Mouse (Mus musculus) CD8-positive naive resting alpha-beta T cell, adult 2 months (primary cell): ENCODE data around the gene Acadm.

Experiments used
- DNase-seq, 2 experiments: peaks; one replicate each; pipeline ENCODE4 v3.0.0; 2022; ENCODE audit warnings: low read depth in 2 of 2, low spot score in 2 of 2

The Acadm gene

GRCm38 (mm10) chr3:153941613-153942012, 2.8 kb downstream of the Acadm start:
- DNase-seq, result no peak

DNA sequence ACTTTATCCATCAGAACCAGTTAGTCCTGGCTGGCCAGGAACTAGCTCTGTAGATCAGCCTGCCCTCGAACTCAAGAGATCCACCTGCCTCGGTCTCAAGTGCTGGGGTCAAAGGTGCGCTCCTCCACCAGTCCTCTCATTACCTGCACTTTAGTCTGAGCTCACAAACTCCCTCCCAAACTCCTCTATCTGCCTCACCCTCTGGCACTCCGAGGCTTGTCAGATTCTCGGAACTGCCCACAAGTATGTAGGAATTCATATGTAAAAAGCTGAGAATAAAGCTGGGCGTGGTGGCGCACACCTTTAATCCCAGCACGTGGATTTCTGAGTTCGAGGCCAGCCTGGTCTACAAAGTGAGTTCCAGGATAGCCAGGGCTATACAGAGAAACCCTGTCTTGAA, 3.9 kb downstream of the Acadm start:
- no peak for DNase-seq

DNA sequence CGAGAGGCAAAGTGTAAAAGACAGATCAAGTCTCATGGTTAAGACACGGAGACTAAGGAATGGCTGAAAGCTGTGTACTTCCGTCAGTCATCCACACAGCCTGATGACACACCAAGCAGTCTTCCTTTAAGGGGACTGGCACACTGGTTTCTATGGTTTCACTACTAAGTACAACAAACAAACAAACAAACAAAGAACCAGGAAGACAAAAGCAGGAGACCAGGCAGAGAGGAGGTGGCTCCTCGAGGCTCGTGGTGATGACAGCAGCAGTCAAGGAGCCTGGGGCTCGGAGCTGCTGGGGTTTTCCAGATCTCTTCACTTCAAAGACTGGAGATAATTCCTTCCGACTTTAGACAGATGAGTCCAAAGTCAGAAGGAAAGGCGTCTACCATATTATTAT, 4.4 kb downstream of the Acadm start:
- DNase-seq, result no peak

DNA sequence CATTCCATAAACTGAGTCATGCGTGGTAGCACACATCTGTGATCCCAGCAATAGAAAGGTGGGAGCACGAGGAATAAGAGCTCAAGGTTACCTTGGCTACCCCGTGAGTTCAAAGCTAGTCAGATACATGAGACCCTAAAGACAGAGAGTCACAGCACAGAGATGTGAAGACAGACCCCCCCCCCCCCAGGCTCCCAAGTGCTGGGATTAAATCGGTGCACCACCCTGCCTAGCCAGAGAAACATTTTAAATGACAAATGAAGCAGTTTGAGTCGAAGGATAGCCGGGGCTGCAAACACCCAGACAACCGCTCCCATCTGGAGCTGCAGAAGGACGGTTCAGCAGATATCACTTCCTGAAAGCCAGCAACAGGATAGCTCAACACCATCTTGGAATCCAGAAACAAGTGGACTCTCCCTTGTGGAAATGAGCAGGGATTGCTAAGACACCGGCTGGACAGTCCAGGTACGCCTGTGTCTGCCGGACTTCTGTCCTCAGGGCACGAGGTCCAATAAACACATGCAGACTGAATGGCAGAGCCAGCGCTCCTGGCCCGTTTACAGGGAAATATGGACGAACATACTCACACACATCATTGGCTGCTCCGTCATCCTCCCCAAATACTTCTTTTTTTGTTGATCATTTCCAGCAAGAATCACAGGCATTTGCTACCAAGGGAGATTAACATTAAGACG, 7.2 kb downstream of the Acadm start:
- DNase-seq, result no peak

- no peak for DNase-seq
These were observed 8.6 kb downstream of the Acadm start for GRCm38 (mm10) chr3:153935878-153936277.

DNA sequence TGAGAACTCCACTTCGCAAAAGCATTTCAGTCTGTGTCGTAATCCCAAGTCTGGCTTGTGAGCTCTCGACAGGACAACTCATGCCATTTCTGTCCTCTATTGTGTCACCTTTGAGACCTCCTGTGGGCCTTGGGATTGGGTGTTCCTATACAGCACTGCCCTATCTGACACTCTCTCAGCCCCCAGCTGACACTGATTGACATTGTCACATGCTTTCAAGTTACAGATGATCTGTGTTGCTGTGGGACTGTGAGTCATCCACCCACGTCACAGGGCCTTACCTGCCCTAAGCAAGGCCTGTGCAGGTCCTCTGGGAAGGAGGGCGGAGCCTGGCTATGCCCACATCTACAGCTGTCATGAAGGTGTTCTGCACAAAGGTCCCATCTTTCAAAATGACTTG, 12.0 kb downstream of the Acadm start:
- no peak for DNase-seq

GRCm38 (mm10) chr3:153929526-153929925, 14.9 kb downstream of the Acadm start:
- no peak for DNase-seq

DNA sequence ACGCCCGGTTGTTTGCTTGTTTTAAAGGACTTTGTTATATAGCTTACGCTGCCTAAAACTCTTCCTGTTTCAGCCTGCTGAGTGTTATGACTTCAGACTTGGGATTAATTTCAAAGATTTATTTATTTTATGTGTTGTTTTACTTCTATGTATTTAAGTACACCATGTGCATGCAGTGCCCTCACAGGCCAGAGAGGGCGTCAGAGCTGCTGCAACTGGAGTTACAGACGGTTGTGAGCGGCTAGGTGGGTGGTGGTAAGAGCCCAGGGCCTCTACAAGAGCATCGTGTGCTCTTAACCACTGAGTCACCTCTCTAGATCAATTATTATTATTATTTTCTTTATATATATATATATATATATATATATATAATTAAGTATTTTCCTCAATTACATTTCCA, 18.1 kb downstream of the Acadm start:
- DNase-seq, result no peak

GRCm38 (mm10) chr3:153921147-153921910, 23.1 kb downstream of the Acadm start:
- no peak for DNase-seq

DNA sequence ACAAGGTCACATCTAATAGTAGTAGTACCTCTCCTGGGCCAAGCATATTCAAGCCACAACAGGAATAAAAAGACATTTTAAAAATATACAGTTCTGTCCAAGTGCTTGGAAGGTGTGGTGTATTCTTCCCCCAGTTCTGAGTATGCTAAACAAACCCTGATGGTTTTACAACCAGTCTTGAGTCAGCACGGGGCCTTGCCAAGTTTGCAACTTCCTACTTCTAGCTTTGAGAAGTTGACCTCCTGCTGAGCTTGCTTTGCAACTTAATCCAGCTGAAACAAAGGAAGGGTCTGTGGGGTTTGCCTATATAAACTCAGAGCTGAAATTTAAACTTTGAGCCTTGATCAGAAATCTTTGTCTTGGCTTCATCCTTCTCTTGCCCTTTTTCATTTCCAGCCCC, 27.2 kb downstream of the Acadm start:
- no peak for DNase-seq

GRCm38 (mm10) chr3:153913510-153914243, 30.8 kb downstream of the Acadm start:
- DNase-seq, result no peak

DNA sequence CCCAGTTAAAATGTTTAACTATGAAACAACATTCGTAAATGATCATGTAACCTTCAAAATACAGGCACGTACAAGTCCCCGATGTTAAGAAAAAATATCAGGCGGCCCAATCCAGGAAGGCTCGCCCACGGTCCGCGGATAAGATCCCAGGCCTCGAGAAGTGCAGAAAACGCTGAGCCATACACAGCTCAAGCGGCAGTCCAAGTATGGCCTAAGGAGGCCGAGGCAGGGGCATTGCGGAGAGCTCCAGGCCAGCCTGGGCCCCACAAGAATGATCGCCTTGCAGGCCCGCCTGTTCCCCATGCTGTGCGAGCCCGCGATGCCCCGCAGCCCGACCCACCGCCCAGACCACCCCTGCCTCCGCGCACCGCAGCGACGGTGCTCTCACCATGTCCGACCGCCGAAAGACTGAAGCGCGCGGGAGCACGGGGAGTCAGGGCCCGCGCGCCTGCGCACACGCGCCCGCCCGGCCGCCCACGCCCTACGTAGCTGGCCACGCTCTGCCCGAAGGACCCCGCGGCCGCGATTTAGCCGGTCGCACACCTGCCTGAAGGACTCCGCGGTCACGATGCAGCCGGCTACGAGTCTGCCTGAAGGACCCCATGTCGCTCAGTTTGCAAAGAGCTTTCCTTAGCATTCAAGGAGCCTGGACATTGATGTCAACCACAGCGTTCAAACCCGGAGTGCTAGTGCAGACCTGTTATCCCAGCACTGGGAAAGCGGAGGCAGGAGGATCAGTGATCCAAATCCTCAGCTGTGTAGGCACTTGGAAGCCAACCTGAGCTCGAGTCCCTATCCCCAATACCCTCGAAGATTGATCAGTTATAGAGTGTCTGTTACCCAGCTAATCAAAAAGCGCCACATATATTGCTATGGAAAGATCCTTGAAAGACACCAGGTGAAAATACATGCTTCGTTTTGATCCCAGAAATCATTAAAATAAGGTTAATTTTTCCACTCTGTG, 31.6 kb downstream of the Acadm start, which contains the start of gene Rabggtb:
Gene Rabggtb, minus strand, starts transcription at position 464 of the 964 bp plus-strand sequence.
- peak; percentile 94 to 96 for DNase-seq

DNA sequence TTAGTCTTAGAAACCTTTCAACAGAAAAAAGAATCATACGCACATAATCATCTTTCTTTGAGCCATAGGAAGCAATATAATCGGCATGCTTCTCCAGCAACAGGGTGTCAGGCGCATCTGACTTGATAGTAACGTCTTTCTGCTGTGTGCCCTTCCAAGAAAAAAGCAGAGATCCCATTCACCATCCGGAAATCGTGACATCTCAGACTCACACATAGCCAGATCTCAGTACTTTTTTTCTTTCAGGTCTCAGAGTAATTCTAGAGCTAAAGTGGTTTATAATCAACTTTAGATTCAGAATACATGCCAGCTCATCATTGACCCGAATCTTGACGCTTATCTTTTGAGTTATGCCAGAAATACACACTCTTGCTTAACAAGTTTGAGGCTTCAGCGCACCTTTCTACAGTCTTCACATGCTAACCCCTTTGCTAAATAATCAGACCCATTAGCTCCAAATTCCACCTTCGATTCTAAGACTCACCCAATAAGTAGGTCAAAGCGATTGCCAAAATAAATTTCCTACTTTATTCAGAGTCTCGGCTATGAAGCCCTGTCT, 32.5 kb downstream of the Acadm start:
- no peak for DNase-seq

GRCm38 (mm10) chr3:153911197-153911881, 33.1 kb downstream of the Acadm start:
- DNase-seq, result no peak

- DNase-seq, result no peak
These were observed 33.9 kb downstream of the Acadm start for GRCm38 (mm10) chr3:153910489-153910888.

GRCm38 (mm10) chr3:153908919-153909318, 35.5 kb downstream of the Acadm start:
- DNase-seq, result no peak

DNA sequence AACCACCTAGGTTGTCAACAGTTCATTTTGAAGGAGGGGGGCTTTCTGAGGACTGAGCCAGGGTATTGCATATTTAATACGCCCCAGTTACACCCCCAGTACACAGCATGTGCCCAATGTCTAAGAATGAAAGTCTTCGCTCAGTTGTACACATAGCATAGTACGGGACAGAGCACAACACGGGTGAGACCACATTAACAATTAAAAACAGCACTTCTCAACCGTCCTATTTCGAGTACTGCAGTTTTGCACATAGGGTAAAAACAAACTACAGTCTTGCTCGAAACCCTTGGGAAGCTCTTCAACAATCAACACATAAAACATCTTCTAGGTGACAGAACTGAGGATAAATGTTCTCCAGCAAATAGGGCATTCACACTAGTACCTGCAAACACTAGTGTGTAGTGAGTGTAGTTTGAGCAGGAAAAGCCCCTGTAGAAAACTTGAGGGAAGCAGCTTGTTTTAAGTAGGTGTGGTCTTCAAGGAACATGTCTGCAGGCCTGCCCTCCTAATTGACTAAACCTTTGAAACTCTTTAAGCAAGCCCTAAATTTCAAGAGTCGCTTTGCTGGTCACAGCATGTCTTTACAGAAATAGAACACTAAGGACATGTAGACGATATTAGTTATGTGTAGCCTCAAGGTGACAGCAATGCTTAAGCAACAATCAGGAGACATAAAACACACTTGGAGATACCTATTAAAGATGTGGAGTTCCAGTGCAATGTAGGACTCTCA, 38.1 kb downstream of the Acadm start, which contains the start of gene Msh4:
Gene Msh4, minus strand, starts transcription at position 3 of the 736 bp plus-strand sequence.
- DNase-seq, result no peak

DNA sequence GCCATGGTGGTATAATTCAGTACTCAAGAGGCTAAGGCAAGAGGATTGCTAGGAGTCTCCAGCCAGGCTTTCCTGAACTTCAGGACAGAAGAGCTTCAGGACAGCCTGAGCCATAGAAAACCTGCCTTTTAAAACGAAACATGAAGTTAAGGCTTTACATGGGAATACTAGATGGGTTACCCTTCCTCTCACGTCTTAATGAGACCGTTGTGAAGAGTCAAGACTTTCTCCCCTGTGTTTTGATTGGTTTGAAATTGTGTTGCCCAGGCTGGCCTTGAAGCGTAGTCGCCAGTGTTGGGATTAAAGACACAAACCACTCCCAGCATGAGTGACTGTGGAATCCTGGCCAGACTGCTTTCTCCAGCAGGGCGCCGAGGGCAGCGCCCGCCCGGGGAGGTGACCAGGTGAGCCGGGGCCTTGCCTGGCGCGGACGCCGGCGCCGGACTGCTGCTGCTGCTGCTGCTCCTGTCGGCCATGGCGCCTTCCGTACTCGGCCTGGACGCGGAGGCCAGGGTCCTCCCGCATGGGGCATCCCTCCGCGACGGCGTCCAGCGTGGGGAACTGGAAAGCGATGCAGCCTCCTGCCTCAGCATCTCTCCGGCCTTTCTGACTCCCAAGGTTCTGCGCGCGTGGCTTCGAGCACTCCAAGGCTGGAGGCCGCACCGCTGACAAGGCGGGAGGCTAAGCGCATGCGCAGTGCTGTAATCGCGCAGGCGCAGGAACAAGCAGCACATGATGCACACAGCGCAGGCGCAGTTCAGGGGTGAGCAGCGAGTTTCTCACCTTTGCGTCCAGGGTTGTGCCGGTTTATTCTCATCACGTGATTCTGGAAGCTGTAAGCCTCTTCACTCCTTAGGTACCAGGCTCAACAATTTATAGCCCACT, 38.9 kb downstream of the Acadm start:
- DNase-seq, result no peak
